Mouse (Mus musculus) G1E-ER4 (cell line): ENCODE data around the gene Frmd4b. TPM values are rescaled to one million over a fixed set of nuclear protein-coding genes. Genes with fewer than 3 reads are reported as not detected.

ENCODE experiments used
- GATA1 ChIP-seq: IDR thresholded peaks from one replicate; pipeline ENCODE4 v1.8.0; 2012; ENCODE audit warnings: low read length, inconsistent platforms
- polyA plus RNA-seq: library from polyadenylated mRNA; stranded (reverse); fragments of >175 nt; gene quantifications from 2 replicates; pipeline ENCODE4 v1.2.3, GENCODE M21; 2012

The Frmd4b gene
- polyA plus RNA-seq, 1 experiment, result not detected

DNA sequence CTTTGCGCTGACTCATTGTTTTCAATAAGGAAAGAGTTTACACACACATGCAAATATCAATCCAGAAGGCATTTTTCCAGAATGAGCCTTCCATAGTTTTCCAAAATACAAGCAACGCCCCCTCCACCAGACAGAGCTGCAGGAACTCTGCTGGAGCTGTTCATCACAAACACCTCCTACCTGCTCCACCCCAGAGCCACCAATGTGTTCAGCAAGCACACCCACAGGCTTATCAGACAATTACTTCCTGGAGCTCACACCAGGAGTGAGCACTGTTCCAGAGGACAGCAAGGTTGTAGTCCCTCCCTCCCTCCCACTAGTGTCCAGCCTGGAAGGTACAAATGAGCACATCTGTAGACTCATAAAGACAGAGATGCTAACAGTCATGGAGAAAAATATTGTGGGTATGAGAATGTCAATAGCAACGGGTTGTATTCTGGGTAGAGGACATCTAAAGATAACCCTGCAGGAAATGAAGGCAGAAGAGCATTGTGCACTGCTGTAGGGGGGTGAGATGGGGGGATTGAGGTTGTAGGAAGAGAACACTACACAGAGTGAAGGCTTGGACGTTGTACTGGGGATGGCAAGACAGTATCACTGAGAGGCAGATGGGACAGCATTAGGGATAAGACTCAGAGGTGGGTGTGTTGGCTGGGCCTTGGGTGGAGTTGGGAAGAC lies 144.3 kb downstream of the Frmd4b start:
- no peak for TF ChIP-seq GATA1

DNA sequence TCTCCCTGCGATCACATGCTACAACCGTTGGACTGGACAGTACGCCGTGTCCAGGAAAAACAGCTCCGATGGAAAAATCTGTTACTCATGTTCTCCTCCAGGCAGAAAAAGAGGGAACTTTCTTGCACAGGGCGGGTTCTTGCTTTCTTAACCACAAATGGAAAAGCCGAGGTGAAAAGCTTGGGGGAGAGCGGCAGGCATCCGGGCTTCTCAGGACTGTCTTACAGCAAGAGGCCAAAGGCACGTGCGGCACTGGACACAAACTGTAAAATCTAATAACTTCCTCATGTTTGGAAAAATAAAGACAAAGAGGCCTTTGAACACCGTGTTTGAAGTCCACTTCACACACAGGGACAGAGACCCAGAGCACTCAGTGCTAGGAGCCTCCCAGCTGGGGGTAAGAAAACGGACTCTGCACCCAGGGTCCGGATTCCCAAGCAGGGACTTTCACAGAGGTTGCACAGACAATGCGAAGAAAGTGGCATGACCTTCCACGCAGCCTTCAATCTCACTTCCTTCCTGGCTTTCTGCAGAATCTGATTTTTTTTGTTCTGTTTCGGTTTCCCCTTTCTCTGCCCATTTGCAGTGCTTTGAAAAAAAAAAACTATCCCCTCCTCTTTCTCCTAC lies 153.3 kb downstream of the Frmd4b start:
- TF ChIP-seq GATA1, result no peak

DNA sequence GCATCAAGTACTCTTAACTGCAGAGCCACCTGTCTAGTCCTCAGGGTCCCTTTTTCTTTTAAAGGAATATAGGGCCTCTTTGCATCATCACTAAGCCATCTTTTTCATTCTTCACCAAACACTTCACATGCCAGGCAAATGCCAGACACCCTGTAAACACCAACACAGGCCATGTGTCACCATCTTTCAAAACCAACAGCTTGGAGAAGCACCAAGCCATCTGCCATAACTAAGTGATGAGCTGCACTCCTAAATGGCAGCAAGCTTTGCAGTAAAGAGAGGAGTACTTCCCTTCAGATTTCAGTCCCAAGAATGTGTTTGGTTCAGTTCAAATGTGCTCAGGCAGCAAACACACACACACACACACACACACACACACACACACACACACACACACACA lies 154.9 kb downstream of the Frmd4b start:
- TF ChIP-seq GATA1, result no peak

DNA sequence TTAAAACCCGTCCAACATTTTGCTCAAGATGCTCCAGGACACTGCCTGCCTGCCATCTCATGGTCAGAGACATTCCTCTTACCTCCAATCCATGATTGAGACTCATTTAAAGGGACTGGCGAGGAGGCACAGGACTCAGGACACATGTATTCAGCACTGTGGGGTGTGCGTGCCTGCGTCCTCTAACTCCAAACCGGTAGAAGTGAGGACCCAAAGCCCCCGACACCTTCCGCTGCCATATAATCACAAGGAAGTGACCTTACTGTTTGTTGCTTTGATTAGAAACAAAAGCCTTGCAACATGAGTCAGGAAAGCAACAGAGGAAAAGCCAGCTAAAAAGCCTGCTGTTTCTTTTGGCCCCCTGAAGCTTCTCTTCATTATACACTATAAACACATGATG lies 158.2 kb downstream of the Frmd4b start:
- TF ChIP-seq GATA1, result no peak

DNA sequence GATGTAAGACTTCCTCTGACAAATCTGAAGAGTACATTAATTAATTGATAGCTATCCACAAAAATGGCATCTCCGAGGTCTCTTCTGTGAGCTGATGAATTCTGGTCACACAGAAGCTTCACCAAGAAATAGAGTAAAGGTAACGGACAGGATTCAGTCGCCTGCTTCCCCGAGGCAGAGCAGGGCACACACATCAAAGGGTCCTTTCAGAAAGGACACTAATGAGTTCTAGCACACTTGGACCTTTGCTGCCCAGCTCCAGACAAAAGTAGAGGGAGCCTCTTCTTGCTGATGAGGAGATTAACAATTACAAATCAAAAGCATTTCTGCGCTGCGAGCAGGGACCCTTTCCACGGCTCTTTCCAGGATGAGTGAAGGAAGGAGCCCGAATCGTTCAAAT lies 159.0 kb downstream of the Frmd4b start:
- no peak for TF ChIP-seq GATA1

DNA sequence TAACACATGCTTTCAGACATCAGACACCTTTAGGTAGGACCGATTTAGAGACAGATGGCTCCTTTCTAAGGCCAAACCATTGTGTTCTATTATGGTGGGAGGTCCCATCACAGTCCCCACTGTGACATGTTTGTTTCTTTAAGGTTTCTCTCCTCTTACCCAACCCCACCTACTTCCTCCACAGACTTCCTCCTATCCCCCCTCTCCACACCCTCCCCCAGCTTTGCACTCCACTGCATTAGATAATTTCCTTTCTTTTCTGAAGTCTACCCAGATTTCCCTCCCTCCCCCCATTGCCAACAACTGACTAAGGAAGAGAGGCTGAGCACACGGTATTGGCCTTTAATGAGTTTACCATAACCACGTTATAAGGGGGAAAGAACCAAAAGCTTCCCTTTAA lies 159.4 kb downstream of the Frmd4b start:
- TF ChIP-seq GATA1, result no peak

DNA sequence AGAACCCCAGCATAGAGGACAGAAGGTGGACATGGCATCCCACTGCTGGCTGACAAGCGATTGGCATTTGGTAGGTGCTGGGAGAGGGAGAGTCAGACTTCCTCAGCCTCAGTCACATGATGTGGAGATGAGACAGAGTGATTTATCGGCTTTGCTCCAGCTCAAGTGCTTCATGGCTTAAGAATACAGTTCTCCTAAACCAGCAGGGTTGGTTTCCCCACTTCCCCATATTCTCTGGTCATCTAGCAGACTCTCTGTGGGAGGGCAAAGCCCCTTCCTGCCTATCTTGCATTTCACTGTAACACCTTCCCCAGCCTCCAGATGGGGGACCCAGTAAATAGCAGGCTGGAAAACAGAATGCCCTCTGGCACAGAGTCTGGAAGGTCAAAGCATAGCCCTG lies 160.1 kb downstream of the Frmd4b start:
- TF ChIP-seq GATA1, result no peak

DNA sequence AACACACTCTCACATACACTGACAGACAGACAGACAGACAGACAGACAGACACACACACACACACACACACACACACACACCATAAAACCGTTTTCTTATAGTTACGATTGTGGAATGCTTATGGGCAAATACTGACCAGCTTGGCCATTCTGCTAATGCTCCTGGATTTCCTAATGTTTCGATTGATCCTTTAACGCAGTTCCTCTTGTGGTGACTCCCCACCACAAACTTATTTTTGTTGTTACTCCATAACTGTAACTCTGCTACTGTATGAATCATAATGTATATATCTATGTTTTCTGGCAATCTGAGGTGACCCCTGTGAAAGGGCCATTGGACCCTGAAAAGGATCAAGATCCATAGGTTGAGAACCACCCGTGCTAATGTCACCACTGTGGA lies 165.1 kb downstream of the Frmd4b start:
- no peak for TF ChIP-seq GATA1

DNA sequence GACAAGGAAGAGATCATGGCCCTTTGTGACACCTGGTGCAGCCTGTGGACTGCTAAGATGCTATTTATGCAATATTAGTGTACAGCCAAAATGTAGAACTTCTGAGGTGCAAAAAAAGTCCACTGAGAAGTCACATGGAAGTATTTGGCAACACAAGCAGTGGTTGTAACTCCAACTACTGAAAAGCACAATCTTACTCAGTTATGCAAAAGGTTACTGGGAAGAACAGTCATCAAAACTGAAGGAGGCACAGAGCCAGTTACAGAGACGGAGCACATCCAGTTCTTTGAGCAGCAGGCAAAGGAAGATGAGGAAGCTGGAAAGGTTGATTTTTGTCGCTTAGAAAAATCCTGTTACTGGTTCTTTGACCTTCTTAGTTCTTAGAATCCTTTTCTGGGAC lies 167.5 kb downstream of the Frmd4b start:
- TF ChIP-seq GATA1, result no peak

DNA sequence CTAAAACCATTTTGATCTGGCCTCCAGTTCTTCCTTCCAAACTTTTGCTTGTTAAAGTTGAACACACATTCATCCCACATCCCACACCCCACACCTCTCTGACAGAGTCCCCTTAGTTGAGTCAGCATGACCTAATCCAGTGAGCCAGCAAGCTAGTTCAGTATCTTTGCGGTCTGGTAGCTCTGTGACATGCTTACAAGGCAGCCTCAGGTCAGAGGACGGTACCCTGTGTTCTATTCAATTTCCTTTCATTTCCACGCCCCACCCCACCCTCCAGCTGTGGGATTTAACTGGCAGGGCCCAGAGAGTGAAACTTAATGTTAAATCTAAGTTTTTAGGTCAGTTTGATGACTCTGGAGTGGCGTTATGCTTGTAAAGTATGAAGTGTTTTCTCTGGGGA lies 170.3 kb downstream of the Frmd4b start:
- no peak for TF ChIP-seq GATA1

DNA sequence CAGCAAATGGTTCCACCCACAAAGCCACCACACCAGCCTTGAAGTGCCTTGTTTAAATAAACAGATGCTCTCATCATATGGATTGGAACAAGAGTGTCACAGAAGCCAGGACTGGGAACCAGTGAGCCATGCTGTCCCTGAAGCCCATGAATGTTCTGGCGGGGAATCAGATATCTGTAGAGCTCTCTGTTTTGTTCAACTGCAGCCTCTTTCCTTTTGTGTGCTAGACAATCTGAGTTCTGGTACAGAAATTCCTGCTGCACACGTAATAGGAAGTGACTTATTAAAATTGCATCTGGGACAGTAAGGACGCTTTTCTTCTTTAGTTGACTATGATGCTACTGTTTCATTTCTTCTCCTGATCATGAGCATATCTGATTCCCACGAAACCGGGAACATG lies 173.2 kb downstream of the Frmd4b start:
- TF ChIP-seq GATA1, result no peak

DNA sequence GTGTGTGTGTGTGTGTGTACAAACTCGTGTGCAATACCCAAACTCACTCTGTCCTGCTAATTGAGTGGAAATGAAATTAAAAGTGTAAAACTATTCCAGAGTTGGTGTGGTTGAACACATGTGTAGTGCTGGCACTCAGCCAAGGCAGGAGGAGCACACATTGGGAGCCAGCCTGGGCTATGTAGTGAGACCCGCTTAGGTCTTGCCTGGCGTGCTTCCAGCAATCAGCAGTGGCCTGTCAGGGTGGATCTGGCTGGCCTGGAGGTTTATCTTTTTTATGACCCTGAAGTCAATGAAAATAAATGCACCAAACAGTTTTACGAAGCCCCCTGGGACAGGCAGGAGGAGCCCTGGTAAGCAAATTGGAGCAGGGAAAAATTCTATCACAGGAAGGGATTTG lies 173.8 kb downstream of the Frmd4b start:
- no peak for TF ChIP-seq GATA1

DNA sequence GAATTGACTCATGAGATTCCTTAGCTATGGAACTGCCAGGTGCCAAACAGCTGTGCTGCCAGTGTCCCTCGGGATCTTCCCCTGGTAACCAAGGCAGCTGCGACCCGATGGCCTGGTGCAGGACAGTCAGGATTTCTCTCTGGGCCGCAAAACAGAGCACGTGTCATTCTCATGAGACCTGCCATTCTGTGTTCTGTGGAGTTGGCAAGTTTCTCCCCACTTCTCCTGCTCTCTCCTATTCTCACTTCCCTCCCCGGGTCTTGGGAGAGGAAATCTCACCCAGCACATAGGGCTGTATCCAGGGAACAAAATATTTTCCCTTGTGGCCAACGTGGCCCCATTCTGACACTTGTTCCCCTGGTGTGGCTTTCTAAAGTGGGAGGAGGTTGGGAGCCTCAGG lies 176.0 kb downstream of the Frmd4b start:
- no peak for TF ChIP-seq GATA1

DNA sequence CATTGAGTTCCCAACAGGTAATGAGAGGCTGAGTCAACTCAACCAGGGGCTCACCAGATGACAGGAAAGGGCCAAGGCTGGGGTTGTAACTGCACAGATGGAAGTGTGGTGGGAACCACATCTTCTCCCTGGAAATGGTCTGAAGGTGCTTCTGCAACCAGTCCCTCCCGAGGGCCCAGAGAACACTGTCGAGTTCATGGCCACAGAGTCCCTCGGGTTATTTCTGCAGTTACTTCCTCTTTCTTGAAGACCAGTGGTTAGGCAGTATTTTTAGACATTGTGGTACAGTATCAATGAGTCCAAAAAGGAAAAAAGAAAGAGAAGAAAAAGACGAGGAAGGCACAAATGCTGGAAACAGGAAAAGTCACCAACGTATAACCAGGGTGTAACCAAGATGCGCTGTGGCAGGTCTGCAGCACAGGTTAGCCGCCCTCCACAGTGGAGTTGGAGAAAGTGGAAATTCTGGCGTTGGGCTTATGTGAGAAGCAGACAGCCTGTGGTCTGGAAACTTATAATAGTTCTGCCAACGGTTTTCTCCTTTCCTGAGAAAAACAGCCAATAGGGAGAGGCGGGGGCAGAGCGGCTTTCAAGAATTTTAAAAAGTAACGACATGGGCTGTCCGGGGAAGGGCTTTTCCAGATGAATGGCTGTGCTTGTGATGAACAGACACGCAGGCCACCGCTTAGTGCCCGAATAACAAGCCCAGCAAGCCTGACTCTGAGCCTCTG lies 178.3 kb downstream of the Frmd4b start:
- TF ChIP-seq GATA1, result no peak

DNA sequence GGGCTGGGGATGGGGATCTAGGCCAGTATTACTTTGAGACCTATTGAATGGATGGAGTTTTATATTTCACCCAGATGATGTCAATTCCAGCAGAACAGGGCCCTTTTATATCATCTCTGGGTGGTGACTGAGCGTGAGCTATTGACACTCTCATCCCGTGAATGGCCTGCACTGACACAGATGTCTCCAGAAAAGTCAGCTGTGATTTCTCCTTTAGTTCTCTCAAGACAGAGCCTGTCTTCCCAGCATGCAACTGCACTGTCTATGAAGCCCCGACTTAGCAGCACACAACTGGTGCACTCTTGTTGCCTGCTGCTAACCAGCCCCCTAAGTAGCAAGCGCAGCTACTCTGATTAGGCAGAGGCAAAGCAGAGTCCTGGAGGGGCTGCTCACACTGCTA lies 182.6 kb downstream of the Frmd4b start:
- no peak for TF ChIP-seq GATA1

DNA sequence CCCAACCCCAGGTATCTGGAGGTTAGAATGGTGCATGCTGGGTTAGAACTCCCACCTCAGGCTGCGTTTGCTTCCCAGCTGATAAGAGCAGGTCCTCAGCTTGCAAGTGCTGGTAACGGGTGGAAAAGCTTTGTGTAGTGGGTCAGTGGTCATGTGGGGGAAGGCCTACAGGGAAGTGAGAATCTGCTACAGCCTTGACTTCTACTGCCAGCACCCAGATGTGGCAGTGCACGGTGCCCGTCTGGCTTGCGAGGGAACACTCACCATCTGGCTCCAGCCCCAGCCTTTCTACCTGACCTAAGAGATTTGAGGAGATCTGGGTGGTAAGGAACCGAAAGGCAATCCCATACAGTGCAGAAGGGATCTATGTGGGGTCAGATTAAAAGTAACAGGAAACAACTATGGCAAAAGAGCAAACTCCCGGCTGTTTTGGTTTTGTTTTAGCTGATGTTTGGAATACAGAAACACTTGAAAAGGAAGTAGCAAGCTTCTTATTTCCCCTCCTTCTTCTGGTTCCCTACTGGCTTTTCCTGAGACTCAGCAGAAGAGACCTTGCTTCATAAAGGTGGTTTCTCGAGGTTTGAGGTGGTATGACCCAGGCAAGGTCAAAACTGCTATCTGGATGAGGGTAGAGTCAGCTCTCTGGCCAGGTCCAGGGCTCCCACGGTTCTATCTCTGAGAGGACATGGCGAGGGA lies 185.9 kb downstream of the Frmd4b start:
- TF ChIP-seq GATA1, result no peak
